Mouse (Mus musculus) myocyte (in vitro differentiated cells): Measurements from ENCODE around the gene Traf5. TPM values are rescaled to one million over a fixed set of nuclear protein-coding genes. Genes with fewer than 3 reads are reported as not detected.

Source experiments
- H3K27me3 ChIP-seq: one replicate; pipeline ENCODE4 v1.6.1; 2011; ENCODE audit not compliant: control insufficient read depth, insufficient read depth, insufficient read length
- H3K36me3 ChIP-seq: one replicate; pipeline ENCODE4 v1.6.1; 2011; ENCODE audit not compliant: control insufficient read depth, insufficient read depth
- H3K4me2 ChIP-seq: one replicate; pipeline ENCODE4 v1.6.1; 2011; ENCODE audit warnings: low read depth, control low read depth
- H3K4me3 ChIP-seq: one replicate; pipeline ENCODE4 v1.5.1; 2011; ENCODE audit warnings: mild to moderate bottlenecking, control low read depth, moderate library complexity
- H3K79me2 ChIP-seq: one replicate; pipeline ENCODE4 v1.6.1; 2011; ENCODE audit not compliant: control insufficient read depth, insufficient read depth
- H3ac ChIP-seq: one replicate; pipeline ENCODE4 v1.6.1; 2011; ENCODE audit not compliant: control insufficient read depth, insufficient read length
- CEBPB ChIP-seq: IDR thresholded peaks from 2 replicates; pipeline ENCODE4 v1.6.1; 2011; ENCODE audit warnings: mild to moderate bottlenecking, moderate library complexity; ENCODE audit not compliant: poor library complexity, insufficient read depth, severe bottlenecking
- E2F4 ChIP-seq: IDR thresholded peaks from one replicate; pipeline ENCODE4 v1.6.1; 2011; ENCODE audit warnings: mild to moderate bottlenecking, control low read depth, moderate library complexity; ENCODE audit not compliant: insufficient read depth
- MAX ChIP-seq: IDR thresholded peaks from one replicate; pipeline ENCODE4 v1.6.1; 2011; ENCODE audit warnings: low read depth, mild to moderate bottlenecking, control low read depth
- MYOD1 ChIP-seq, 3 experiments: IDR thresholded peaks; one replicate each; pipeline ENCODE4 v1.6.1; 2011; ENCODE audit warnings: control low read depth in 2 of 3, low read depth in 2 of 3, mild to moderate bottlenecking in 2 of 3, moderate library complexity in 1 of 3; ENCODE audit not compliant: insufficient read length in 2 of 3, control insufficient read depth in 1 of 3
- MYOG ChIP-seq, 3 experiments: IDR thresholded peaks; one replicate each; pipeline ENCODE4 v1.6.1; 2011; ENCODE audit warnings: control low read depth in 2 of 3, low read depth in 2 of 3, mild to moderate bottlenecking in 2 of 3; ENCODE audit not compliant: insufficient read length in 2 of 3, control insufficient read depth in 1 of 3, insufficient read depth in 1 of 3
- POLR2A ChIP-seq: IDR thresholded peaks from one replicate; pipeline ENCODE4 v1.6.1; 2011; ENCODE audit warnings: low read depth, mild to moderate bottlenecking, control low read depth, moderate library complexity; ENCODE audit not compliant: insufficient read length
- POLR2AphosphoS2 ChIP-seq: IDR thresholded peaks from one replicate; pipeline ENCODE4 v1.6.1; 2011; ENCODE audit warnings: low read depth, control low read depth; ENCODE audit not compliant: insufficient read length
- REST ChIP-seq: IDR thresholded peaks from one replicate; pipeline ENCODE4 v1.6.1; 2011; ENCODE audit warnings: mild to moderate bottlenecking, control low read depth, moderate library complexity; ENCODE audit not compliant: insufficient read depth, insufficient read length
- SRF ChIP-seq: IDR thresholded peaks from one replicate; pipeline ENCODE4 v1.6.1; 2011; ENCODE audit warnings: low read depth; ENCODE audit not compliant: control insufficient read depth, insufficient read length
- TCF12 ChIP-seq: IDR thresholded peaks from one replicate; pipeline ENCODE4 v1.6.1; 2011; ENCODE audit warnings: mild to moderate bottlenecking, control low read depth; ENCODE audit not compliant: poor library complexity, insufficient read depth, severe bottlenecking
- TCF3 ChIP-seq: IDR thresholded peaks from one replicate; pipeline ENCODE4 v1.6.1; 2011; ENCODE audit warnings: low read depth, control low read depth; ENCODE audit not compliant: insufficient read length
- USF1 ChIP-seq: IDR thresholded peaks from one replicate; pipeline ENCODE4 v1.6.1; 2011; ENCODE audit warnings: low read depth, mild to moderate bottlenecking, control low read depth, moderate library complexity
- polyA plus RNA-seq: library from polyadenylated mRNA; unstranded; fragments of >200 nt; fragmentation: generic; extraction: Trizol; gene quantifications from one replicate; pipeline ENCODE4 v1.2.1, GENCODE M21; 2012; ENCODE audit warnings: missing spikeins

The Traf5 gene
- polyA plus RNA-seq: 10.8 TPM

- no peaks in the 10 kb centered on the region for H3K36me3 ChIP-seq
- H3K4me3 ChIP-seq: peak within 1 kb of the TSS; percentile 39
- peak within 1 kb of the TSS; percentile 17 for H3ac ChIP-seq
- H3K79me2 ChIP-seq: peaks cover 24% of the 10 kb centered on the region
- H3K4me2 ChIP-seq: peak within 1 kb of the TSS; percentile 100
- TF ChIP-seq E2F4: no peak
- TF ChIP-seq USF1: no peak
- no peak for TF ChIP-seq REST
- TF ChIP-seq MYOD1 (IDR thresholded peaks at IDR 0.05; ENCODE audit: control insufficient read depth in 1 of 3, insufficient read length in 2 of 3, low read depth in 2 of 3): no peak
- TF ChIP-seq MAX: no peak
- no peak for TF ChIP-seq CEBPB
- peak; percentile 52 for TF ChIP-seq POLR2AphosphoS2
- no peak for TF ChIP-seq MYOG (IDR thresholded peaks at IDR 0.05; ENCODE audit: control insufficient read depth in 1 of 3, insufficient read depth in 1 of 3, insufficient read length in 2 of 3, low read depth in 2 of 3)
- TF ChIP-seq TCF12: no peak
- peak; percentile 91 for TF ChIP-seq SRF
- no peak for TF ChIP-seq TCF3
- TF ChIP-seq POLR2A: peak; percentile 75
- no peaks in the 10 kb centered on the region for H3K27me3 ChIP-seq
Measured at GRCm38 (mm10) chr1:192091806-192092772, at the start of gene Traf5. TSS of gene Traf5 (minus strand) at chr1:192092559.

GRCm38 (mm10) chr1:192140313-192140712, 48.0 kb upstream of the Traf5 start:
- H3K27me3 ChIP-seq: no peaks in the 10 kb centered on the region
- H3K36me3 ChIP-seq: no peaks in the 10 kb centered on the region
- no peak overlapping the region for H3K4me2 ChIP-seq
- no peak for TF ChIP-seq MYOG (IDR thresholded peaks at IDR 0.05; ENCODE audit: control insufficient read depth in 1 of 3, insufficient read depth in 1 of 3, insufficient read length in 2 of 3, low read depth in 2 of 3)
- no peak for TF ChIP-seq REST
- no peak for TF ChIP-seq TCF3
- TF ChIP-seq E2F4: no peak
- no peak for TF ChIP-seq SRF
- TF ChIP-seq MYOD1 (IDR thresholded peaks at IDR 0.05; ENCODE audit: control insufficient read depth in 1 of 3, insufficient read length in 2 of 3, low read depth in 2 of 3): no peak
- no peak for TF ChIP-seq POLR2AphosphoS2
- no peak for TF ChIP-seq MAX
- H3K4me3 ChIP-seq: no peak overlapping the region
- peaks cover 6% of the 10 kb centered on the region for H3K79me2 ChIP-seq
- no peak overlapping the region for H3ac ChIP-seq

- peaks cover 21% of the 10 kb centered on the region for H3K79me2 ChIP-seq
- H3K4me2 ChIP-seq: peak within 1 kb of the TSS; percentile 96
- H3K36me3 ChIP-seq: peaks cover 5% of the 10 kb centered on the region
- peak within 1 kb of the TSS; percentile 68 for H3K4me3 ChIP-seq
- H3K27me3 ChIP-seq: no peaks in the 10 kb centered on the region
- TF ChIP-seq TCF12 (no peak), POLR2A (peak; percentile 80), USF1 (no peak), POLR2AphosphoS2 (peak; percentile 49)
- H3ac ChIP-seq: peak within 1 kb of the TSS; percentile 90
Measured at GRCm38 (mm10) chr1:192137926-192138910, 45.9 kb upstream of the Traf5 start, which contains the start of gene Rcor3. TSS of gene Rcor3 (minus strand) at chr1:192138062.

DNA sequence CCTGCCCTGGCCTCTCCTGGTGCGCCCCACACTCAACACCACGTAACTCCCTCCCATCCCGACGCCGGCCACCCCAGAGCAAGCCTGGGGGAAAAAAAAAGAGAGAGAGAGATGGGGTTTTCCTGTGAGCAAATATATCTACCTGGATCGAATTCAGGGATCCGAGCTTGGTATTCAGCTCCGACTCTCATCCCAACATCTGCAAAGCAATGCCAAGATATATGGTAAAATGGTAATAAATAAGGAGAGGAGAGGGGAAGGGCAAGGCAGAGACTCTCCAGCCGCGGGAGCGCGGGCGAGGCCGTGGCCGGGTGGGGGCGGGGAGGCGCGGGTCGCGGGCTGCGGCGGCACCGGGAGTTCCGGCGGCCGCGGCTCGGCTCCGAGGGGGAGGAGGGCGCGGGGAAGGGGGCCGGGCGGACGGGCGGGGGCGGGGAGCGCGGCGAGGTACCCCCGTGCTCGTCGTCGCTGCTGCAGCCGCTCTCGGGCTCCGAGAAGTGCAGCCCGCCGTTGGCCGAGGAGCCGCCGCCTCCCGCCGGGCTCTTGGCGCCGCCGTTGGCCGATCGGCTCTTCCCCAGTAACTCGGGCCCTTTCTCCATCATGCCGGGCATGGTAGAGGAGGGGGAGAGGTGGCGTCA, 45.0 kb upstream of the Traf5 start:
- Histone ChIP-seq H3ac (peak overlapping the region; percentile 90), H3K79me2 (peaks cover 24% of the 10 kb centered on the region), H3K27me3 (no peaks in the 10 kb centered on the region), H3K36me3 (peaks cover 7% of the 10 kb centered on the region), H3K4me3 (peak overlapping the region; percentile 68), H3K4me2 (peak overlapping the region; percentile 86)
- TF ChIP-seq MYOD1 (IDR thresholded peaks at IDR 0.05; ENCODE audit: control insufficient read depth in 1 of 3, insufficient read length in 2 of 3, low read depth in 2 of 3): peak in 1 of 3 experiments; percentile 9
- no peak for TF ChIP-seq CEBPB
